Mouse (Mus musculus) cerebellum, postnatal 14 days (tissue): ENCODE measurements around the gene Gdf7.

Experiments
- DNase-seq, 2 experiments: peaks; one replicate each; pipeline ENCODE4 v3.0.0; 2021; ENCODE audit warnings: mixed read lengths in 2 of 2

The Gdf7 gene

GRCm38 (mm10) chr12:8296154-8296553, 5.6 kb downstream of the Gdf7 start:
- DNase-seq = no peak

DNA sequence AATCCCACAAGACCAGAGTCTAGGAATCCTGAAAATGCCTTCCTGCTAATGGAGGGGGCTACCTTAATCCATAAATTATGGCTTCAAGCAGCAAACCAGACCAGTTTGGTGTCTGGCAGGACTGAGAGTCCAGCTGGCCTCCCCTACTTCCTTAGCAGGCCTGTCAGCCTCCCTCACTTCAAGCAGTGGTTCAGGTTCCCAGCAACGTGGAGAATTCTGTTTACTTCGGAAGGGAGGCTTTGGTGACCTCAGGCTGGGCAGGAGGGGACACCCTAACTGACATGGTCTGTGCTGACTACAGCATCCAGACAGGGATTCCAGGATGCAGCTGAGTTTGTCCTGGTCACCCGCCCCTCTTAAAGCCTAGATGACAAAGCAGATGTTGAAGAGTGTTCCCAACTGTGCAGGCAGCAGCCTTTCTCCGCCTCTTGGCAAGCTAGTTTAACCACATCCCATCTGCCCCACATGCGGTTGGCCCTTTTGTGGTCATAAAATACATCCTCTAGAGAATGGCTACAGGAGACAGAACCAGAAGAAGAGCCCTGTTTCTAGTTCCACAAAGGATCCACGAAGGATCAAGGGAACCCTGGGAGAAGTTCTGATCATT, 6.3 kb downstream of the Gdf7 start:
- no peak for DNase-seq

GRCm38 (mm10) chr12:8291157-8291853, 10.4 kb downstream of the Gdf7 start:
- DNase-seq = peak; percentile 80 to 84

GRCm38 (mm10) chr12:8289499-8289898, 12.3 kb downstream of the Gdf7 start:
- no peak for DNase-seq

DNA sequence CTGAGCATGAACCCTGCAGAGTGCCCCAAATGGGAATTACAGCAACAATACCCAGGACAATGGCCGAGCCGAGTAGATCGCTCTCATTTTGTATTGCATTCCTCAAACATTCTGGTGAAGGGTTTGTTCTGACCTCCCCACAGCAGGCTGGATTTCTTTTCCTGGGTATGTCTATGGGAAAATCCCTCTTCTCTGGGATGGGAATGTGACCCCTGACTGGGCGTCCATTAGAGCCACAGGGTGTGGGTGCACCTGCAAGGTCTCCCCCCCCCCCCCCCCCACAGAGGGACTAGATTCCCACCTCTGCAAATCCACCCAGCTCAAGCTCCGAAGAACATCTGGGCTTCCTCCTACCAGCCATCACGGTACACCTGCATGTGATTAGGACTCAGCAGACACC, 12.7 kb downstream of the Gdf7 start:
- no peak for DNase-seq

- no peak for DNase-seq
Observed at GRCm38 (mm10) chr12:8287970-8288369, 13.8 kb downstream of the Gdf7 start.

DNA sequence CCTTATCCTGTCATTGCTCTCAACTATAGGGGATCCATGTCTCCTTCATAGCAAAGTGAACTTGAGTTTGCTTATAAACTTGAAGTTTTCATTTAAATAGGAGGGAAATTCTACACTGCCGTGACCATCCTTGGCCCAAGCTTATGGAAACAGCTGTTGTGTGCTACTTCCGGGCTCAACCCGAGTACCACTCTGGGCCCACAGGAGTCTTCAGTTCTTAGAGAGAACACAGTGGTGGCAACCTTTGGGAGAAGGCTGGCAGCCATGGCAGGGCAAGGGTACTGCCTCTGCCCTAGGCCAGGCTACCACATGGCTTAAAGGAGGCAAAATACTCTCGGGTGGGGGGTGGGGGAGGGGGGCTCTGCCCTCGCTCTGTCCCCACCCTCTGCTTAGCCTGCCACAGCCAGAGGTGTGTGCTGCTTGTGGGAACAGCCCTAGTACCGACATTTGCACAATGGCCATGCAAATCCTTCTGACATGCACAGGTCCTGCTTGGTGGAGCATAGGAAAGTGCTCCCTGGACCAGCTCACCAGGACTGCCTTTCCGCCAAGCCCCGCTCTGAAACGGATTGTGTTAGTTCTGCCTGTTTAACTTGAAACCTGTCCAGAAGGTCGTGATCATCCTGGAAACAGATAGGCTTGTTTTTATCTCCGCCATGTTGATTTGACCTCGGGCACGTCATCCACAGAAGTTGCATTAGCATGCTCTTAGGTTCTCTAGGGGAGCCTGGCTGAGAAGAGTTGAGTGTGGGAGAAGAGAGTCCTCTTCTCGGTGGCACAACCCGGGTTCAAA, 20.3 kb downstream of the Gdf7 start:
- no peak for DNase-seq

GRCm38 (mm10) chr12:8275424-8275823, 26.3 kb downstream of the Gdf7 start:
- DNase-seq = no peak

GRCm38 (mm10) chr12:8273471-8274171, 28.1 kb downstream of the Gdf7 start:
- no peak for DNase-seq

DNA sequence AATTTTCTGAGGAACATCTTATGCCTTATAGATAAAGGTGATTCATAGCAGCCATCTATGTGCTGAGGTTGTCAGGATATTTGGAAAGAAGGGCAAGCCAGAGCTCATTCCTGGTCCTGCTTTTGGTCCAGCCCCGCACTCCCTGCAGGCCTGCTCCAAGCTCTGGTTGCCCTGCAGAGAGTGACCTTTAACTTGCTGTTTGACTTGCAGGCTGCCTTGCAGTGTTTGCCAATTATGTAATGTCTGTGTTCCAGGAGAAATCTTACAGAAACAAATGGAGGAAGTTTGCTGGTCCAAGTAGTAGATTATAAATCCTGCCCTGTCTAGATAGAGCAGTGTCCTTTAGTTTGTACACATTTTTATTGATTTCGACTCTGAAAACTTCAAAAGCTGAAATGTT, 30.3 kb downstream of the Gdf7 start:
- no peak for DNase-seq

- DNase-seq = no peak
Observed at GRCm38 (mm10) chr12:8269627-8270026, 32.1 kb downstream of the Gdf7 start.

DNA sequence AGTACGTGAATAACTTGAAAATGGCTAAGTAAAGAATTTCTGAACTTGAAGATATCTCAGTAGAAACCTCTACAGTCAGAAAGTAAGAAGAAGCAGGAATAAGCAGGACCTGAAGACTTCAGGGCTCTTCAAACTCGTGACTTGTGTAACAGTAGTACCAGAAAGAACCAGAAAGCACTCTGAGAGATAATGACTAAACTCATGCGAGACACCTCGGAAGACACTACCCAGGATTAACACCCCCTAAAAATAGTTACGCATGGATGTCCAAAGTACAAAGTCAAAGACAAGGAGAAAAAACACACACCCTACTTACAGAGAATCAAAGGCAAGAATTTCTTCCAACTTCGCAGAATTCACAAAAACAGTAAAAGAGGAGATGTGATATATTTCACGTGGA, 35.4 kb downstream of the Gdf7 start:
- DNase-seq = no peak

DNA sequence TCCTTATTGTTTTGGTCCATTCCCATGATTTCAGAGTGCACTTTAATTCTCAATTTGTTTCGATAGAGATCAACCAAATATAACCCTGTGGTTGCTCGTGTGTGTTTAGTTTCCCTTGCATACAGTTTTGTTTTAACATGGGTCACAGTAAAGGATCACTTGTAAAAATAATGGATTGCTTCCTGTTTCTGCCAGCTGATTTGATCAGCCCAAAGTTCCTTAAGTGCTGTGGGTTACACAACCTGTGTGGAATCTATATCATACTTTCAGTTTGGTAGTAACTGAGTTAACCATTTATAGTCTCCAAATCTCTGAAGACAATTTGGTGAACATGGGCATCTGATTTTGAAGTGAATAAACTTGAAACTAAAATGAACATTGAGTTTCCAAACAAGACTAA, 41.5 kb downstream of the Gdf7 start:
- no peak for DNase-seq
